Mouse (Mus musculus): ENCODE measurements around the gene Psd4.

DNA sequence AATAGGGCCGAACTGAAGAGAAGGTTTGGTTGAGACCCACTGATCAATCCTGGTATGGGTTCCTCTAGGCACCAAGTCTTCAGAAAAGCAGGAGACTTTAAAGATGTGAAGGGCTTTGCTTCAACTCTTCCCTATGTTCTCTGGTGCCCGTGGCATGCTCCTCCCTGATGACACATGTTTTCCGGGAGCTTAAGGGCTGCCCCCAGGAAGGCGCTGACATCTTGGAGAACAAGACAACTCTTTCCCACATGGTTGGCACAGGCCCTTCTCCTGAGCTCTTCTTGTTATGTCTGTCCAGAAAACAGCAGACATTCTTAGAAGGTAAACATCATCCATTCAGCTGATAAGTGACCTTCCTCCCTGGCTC, 498 bp downstream of the Psd4 start:
- TF ChIP-seq CTCF (conservative IDR thresholded peaks at IDR 0.05; ENCODE audit: low read length) = no peak
- TF ChIP-seq NANOG (IDR thresholded peaks at IDR 0.05; ENCODE audit: borderline replicate concordance, low read length) = no peak
- no peak for TF ChIP-seq POU5F1 (IDR thresholded peaks at IDR 0.05; ENCODE audit: borderline replicate concordance, low read length)

Data from E14TG2a.4 (cell line).